Mouse (Mus musculus): ENCODE measurements at regions not wholly inside any gene's neighbourhood (a gene's known extent, or its start where the extent isn't known, plus 50 kb on each side); places are given as distances from the start of the nearest gene placed in this dataset.
A peak's percentile ranks its signal among the peaks of the same experiment; 100 is the strongest.

- DNase-seq, result peak; percentile 10
Observed at GRCm38 (mm10) chr14:62003013-62003781, 289.2 kb upstream of the Rnaseh2b start.

- no peak for DNase-seq
Observed at GRCm38 (mm10) chr14:62003797-62004196, 288.6 kb upstream of the Rnaseh2b start.

GRCm38 (mm10) chr14:62008707-62009106, 283.7 kb upstream of the Rnaseh2b start:
- DNase-seq, result no peak

- no peak for DNase-seq
Observed at GRCm38 (mm10) chr14:62018804-62019203, 273.6 kb upstream of the Rnaseh2b start.

GRCm38 (mm10) chr14:62020996-62021395, 271.4 kb upstream of the Rnaseh2b start:
- no peak for DNase-seq

GRCm38 (mm10) chr14:62022193-62022592, 270.2 kb upstream of the Rnaseh2b start:
- DNase-seq, result no peak

GRCm38 (mm10) chr14:62023022-62023421, 269.4 kb upstream of the Rnaseh2b start:
- no peak for DNase-seq

GRCm38 (mm10) chr14:62027751-62028279, 264.6 kb upstream of the Rnaseh2b start:
- no peak for DNase-seq

- DNase-seq, result no peak
Observed at GRCm38 (mm10) chr14:62030059-62030458, 262.3 kb upstream of the Rnaseh2b start.

- no peak for DNase-seq
Observed at GRCm38 (mm10) chr14:62033661-62034060, 258.7 kb upstream of the Rnaseh2b start.

GRCm38 (mm10) chr14:62034664-62035063, 257.7 kb upstream of the Rnaseh2b start:
- no peak for DNase-seq

- DNase-seq, result no peak
Observed at GRCm38 (mm10) chr14:62035416-62035815, 257.0 kb upstream of the Rnaseh2b start.

- DNase-seq, result no peak
Observed at GRCm38 (mm10) chr14:62037514-62037913, 254.9 kb upstream of the Rnaseh2b start.

- no peak for DNase-seq
Observed at GRCm38 (mm10) chr14:62037917-62038316, 254.5 kb upstream of the Rnaseh2b start.

- DNase-seq, result peak; percentile 22
Observed at GRCm38 (mm10) chr14:62042305-62043116, 249.9 kb upstream of the Rnaseh2b start.

- DNase-seq, result no peak
Observed at GRCm38 (mm10) chr14:62043117-62043422, 249.3 kb upstream of the Rnaseh2b start.

GRCm38 (mm10) chr14:62050941-62051340, 241.4 kb upstream of the Rnaseh2b start:
- DNase-seq, result no peak

GRCm38 (mm10) chr14:62051923-62052322, 240.5 kb upstream of the Rnaseh2b start:
- DNase-seq, result no peak

GRCm38 (mm10) chr14:62053004-62053403, 239.4 kb upstream of the Rnaseh2b start:
- DNase-seq, result no peak

- no peak for DNase-seq
Observed at GRCm38 (mm10) chr14:62057096-62057495, 235.3 kb upstream of the Rnaseh2b start.

- DNase-seq, result no peak
Observed at GRCm38 (mm10) chr14:62058100-62058499, 234.3 kb upstream of the Rnaseh2b start.

- DNase-seq, result no peak
Observed at GRCm38 (mm10) chr14:62071140-62071539, 221.2 kb upstream of the Rnaseh2b start.

GRCm38 (mm10) chr14:62084047-62084446, 208.3 kb upstream of the Rnaseh2b start:
- DNase-seq, result no peak

GRCm38 (mm10) chr14:62088174-62088573, 204.2 kb upstream of the Rnaseh2b start:
- no peak for DNase-seq

All from cerebellum, adult 11 months (tissue).